Mouse (Mus musculus) frontal cortex, postnatal 14 days (tissue): ENCODE results near the gene Atf2.

Experiments used
- DNase-seq, 2 experiments: peaks; one replicate each; pipeline ENCODE4 v3.0.0; 2022; ENCODE audit warnings: low spot score in 2 of 2

The Atf2 gene

DNA sequence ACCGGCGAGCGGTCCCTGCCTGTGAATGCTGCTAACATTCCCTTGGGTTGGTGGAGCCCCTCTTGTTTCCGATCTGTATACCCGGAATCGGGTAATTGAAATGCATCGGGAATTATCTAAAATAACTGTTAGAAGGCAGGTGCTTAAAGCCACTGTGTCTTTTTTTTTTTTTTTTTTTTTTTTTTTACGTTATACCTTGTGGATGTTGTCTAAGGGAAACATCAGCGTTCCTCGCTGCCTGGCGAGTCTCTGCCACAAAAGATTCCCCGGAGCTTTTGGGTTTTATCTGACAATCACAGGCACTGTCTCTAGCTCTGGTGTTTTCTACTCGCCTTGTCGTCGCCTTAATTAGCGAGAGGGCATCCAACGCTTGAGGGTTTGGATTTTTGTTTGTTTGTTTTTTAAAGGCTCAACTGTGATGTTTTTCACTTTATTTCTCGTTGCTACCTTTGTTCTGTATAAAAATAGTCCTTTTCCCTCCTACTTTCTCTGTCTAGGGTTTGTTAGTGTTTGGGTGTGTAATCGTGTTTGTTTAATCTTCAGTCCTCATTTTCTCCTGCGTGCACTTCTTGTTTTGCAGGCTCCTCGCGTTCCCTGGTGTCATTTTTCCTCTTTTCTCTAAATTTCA is 116.6 kb downstream of the Atf2 start:
- no peak for DNase-seq

DNA sequence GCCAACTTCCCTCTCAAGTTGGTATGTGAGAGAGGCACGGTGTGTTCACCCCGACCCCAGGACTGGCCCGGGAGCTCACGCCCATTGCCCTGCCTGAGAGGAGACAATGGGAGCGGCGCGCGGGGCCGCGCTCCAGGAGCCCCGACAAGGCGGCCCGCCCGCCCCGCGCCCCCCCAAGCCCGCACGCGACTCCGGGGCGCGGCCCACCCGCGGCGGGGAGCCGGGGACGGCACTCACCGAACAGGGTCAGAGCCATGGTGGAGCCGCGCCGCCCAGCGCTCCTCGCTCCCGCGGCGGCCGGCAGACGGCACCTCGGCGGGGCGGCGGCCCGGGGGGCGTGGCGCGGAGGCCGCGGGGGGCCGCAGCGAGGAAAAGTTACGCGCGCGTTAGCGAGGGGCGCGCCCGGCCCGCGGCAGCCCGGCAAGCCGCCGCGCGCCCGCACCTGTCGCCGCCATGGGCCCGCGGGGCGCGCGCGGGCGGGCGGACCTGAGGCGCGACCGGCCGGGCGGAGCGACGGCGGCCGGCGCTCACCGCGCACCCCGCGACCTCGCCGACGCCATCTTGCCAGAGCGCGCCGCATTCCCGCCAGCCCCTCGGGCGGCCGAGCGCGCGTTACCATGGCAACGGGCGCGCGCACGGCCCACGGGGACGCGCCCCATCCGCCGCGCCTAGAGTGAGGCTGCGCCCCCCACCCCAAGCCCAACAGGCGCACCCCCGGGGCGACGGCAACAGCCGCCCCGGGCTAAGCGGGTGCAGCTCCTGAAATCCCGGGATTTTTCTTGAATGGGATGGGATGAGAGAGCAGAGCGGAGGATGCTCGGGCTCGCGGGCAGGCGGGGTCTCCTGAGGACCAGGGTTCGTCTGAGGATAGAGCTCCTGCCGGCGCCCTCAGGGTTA is 117.4 kb downstream of the Atf2 start, which contains the start of gene Chn1:
Chn1 (minus strand) TSS at position 561 of the 897 bp plus-strand sequence.
- peak; percentile 71 to 73 for DNase-seq

DNA sequence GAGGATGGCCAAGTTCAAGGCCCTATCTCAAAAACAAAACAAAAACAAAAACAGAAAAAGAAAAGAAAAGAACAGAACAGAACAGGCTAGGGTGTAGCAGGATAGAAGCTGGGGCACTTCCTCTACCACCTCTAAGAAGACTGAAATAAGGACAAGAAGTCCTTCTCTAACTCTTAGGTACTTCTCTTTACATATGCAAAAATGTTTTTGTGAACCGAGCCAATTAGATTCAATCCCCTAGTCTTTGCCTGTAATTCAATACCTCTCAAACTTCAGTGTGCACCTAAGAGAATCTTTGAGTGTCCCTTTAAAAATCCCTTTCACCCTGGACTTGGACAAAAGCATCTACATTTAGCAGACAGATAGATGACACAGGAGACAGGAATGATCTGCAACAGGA is 119.5 kb downstream of the Atf2 start:
- DNase-seq = no peak

DNA sequence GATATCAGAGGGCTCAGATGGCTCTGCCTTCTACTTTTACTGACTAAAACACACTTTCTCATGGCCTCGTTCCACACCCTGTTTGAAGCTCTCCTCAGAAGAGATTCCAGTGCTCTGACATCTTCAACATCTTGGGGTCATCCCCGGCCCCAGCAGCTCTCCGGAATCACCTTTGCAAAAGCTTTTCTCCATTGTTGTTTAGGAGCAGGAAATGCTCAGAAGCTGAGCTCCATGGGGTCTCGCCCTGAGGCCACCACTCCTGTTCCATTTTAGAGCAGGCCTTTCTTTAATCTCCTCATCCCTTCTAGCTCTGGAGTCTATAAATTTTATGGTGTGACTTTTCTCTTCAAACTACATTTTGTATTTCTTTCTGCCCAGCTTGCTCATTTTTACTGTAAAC is 123.8 kb downstream of the Atf2 start:
- no peak for DNase-seq
